Mouse (Mus musculus) MN1 (cell line): Measurements from ENCODE around the gene Atp2b1.
"Not testable (repeated sequence)": the region's sequence is repeated elsewhere in the genome, so short reads cannot be mapped to it uniquely, and the experiment has no call there.

Experiments used
- DNase-seq: peaks from one replicate; pipeline ENCODE4 v3.0.0-alpha.2; 2016; ENCODE audit warnings: low spot score

The Atp2b1 gene

GRCm38 (mm10) chr10:98962092-98962491 is 47.9 kb downstream of the Atp2b1 start:
- DNase-seq = peak; percentile 30

DNA sequence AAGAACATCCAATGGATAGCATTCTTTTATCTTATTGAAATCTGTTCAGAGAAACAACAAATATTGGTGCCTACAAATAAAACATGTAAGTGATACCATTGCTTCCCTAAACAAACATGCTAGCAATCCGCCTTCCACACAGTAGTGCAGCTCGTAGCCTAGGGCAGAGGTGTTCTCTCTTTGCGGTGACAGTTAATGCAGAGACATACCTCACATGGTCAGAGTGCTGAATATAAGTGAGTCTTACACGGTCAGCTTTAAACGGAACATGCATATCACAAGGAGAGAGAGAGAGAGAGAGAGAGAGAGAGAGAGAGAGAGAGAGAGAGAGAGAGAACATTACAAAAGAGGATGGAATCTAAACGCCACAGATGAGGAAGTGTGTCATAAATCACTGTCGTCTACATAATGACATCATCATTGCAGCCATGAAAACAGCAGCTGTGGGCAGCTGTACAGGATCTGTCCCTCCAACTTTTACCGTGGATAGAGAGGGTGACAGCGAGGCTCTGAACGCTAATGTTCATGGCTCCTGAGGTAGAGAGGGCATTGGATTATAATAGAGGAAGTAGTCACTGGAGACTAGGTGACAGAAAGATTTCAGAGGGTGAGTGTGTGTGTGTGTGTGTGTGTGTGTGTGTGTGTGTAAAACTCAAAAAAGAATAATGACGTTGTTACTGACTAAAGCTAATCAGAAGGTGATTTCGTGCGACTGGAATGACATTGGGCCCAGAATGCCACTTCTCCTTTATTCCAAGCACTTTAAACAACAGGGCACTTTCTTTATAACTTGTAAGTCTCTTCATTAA is 52.4 kb downstream of the Atp2b1 start:
- no peak for DNase-seq

DNA sequence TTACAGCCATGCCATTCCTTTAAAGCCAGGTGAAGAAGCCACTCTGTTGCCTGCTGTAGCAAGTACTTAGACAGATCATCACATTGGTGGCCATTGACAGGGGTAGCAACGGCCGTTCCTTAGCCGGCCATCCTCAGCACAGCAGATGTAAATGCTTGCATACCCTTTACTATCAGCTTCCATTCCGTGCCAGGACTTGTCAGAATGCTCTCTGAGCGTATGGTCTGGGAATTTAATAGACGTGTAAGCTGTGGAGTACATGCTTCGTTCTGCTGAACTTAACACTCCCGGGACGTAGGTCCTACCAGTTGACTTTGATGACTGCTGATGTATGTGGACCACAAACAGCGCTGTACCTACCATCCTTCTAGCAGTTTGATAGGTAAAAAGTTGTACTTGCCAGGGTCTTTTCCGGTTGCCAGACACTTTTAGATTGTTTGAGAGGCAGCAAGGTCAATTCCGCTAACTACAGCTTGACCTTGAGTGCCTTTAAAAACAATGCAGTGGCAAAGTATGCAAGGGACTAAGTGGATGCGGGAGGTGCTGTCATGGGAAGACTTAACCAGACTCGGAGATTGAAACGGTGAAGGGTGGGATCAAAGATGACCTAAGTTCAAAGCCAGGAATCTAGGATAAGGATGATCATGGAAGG is 53.2 kb downstream of the Atp2b1 start:
- no peak for DNase-seq

DNA sequence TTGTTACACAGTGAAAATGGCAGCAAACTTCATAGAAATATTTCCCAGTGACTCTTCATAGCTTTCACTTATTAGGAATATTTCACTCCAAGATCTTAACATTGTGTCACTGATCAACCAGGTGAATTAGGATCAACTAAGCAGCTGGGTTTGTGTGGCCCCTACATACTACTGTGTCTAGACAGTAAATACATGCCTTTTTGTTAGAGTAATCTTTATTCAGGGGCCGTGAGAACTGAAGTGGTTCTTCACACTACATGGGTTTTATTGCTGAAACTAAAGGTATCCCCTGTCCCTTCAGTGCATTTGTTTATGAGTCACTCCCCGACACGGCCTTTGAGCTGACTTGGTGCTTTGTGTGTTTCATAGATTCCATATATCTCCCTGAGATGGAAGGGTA is 56.7 kb downstream of the Atp2b1 start:
- DNase-seq = no peak

- no peak for DNase-seq
Observed at GRCm38 (mm10) chr10:98972359-98972758, 58.2 kb downstream of the Atp2b1 start.

- no peak for DNase-seq
Observed at GRCm38 (mm10) chr10:98972912-98973605, 58.9 kb downstream of the Atp2b1 start.

GRCm38 (mm10) chr10:98974645-98975044 is 60.4 kb downstream of the Atp2b1 start:
- DNase-seq = no peak

DNA sequence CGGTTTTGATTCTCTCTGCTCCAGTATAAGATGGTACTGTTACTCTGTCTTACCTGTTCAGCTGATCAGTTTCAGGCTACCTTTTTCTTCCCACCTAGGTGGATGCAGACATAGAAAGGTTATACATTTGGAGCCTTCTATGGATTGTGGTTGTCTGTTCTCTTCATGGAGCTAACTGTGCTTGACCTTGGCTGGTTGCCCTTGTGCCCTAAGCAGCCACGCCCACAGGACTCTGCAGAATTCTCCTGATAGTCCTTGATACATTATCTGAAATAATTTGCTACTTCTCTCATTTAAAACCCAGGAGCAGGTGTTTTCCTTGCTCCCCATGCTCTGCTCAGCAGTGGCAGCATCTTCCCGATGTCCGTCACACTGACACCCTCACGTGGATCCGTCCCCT is 61.4 kb downstream of the Atp2b1 start:
- DNase-seq = no peak

DNA sequence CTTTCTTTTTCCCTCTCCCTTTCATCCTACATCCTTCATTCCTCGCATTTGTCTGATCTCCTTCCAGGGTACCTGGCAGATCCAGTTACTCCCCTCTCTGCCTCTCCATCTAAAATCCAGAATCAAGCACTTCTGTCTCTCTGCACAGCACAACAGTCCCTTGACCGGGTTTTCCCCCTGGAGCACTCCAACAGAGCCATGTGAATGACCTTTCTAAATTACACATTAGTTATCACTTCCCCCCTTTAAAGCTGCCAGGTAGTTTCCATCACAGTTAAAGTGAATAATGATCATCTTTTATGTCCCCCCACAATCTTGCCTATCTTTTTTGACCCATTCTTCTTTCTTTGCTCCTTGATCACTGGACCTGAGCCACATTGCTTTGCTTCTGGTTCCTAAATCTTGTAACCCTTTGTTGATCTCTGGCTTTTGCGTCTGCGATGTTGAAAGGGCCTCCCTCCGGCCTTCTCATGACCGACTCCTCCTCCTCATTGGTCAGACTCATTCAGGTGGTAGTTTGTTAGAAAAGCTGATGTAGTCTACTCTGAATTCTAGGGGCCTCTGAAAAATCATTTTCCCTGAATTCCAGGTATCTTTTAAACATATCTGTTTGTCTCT is 62.8 kb downstream of the Atp2b1 start:
- no peak for DNase-seq

GRCm38 (mm10) chr10:98978766-98979165 is 64.6 kb downstream of the Atp2b1 start:
- DNase-seq = no peak

GRCm38 (mm10) chr10:98979296-98979695 is 65.1 kb downstream of the Atp2b1 start:
- no peak for DNase-seq

- no peak for DNase-seq
Observed at GRCm38 (mm10) chr10:98979951-98980350, 65.7 kb downstream of the Atp2b1 start.

DNA sequence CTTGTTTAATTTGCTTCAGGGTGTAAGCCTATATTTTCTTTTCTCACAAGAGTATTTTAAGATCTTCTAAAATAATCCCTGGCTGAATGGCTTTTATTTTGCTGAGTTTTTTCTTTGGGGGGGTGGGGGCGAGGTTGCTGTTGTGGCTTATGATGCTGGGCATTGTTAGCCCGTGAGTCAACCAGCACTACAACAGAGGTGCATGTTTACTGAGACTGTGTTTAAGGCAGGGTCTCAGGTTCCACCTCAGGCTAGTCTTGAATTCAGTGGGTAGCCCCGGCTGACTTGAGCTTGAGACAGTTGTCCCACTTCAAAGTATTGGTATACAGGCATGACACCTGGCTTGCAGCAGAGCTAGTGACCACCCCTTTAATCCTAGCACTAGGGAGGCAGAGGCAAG is 77.8 kb downstream of the Atp2b1 start:
- no peak for DNase-seq

GRCm38 (mm10) chr10:98993186-98993585 is 79.0 kb downstream of the Atp2b1 start:
- DNase-seq = no peak

DNA sequence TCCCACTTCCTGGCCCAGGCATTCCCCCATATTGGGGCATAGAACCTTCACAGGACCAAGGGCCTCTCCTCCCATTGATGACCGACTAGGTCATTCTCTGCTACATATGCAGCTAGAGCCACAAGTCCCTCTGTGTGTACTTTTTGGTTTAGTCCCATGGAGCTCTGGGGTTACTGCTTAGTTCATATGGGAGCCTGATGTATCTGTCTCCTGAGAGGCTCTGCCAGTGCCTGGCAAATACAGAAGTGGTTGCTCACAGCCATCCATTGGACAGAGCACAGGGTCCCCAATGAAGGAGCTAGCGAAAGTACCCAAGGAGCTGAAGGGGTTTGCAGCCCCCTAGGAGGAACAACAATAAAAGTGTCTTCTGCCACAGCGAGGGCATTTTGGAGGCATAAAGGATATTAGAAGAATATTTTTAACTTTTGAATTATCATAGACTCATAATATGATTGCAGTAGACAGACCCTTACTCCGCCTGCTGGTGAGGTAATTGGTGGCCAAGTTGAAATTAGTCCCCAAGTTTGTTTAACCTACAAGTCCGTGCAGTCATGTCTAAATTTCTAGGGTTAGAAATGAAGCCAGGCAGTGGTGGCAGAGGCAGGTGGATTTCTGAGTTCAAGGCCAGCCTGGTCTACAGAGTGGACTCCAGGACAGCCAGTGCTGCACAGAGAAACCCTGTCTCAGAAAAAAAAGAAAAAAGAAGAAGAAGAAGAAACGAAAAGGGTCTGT is 81.0 kb downstream of the Atp2b1 start:
- DNase-seq = not testable (repeated sequence)

- no peak for DNase-seq
Observed at GRCm38 (mm10) chr10:99004866-99005265, 90.7 kb downstream of the Atp2b1 start.

DNA sequence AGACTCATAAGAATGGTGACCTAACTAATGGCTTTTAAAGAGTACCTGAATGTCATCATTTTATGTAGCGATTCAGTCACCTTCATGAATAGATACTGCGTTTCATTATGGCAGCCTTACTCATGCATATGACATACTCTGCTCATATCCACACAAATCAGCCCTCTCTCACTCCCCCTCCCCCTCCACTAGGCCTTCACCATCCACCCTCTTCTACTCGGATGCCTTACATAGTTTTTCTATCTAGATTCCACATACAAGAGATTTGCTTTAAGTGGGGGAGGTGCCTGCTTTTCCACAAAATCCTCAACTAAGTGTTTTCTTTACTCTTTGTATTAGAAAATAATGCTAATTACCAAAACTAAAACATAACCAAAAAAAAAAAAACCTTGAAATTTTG is 96.9 kb downstream of the Atp2b1 start:
- DNase-seq = no peak

DNA sequence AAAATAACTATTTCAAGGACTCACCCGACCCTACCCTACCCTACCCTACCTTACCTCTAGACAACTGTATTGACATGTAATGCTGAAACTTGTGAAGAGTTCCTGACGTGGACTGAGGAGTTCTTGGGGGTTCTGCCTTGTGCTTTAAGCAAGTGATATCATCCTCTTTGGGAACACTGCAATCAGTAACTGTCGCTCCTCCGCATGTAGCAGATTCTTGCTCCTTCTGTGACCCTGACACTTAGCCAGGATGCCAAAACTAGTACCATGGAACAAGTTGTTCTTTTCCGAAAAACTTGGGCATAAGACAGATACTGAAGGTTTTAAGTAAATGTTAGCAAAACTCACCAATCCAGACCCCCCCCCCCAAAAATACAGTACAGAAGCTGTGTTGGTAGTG is 97.9 kb downstream of the Atp2b1 start:
- DNase-seq = no peak

DNA sequence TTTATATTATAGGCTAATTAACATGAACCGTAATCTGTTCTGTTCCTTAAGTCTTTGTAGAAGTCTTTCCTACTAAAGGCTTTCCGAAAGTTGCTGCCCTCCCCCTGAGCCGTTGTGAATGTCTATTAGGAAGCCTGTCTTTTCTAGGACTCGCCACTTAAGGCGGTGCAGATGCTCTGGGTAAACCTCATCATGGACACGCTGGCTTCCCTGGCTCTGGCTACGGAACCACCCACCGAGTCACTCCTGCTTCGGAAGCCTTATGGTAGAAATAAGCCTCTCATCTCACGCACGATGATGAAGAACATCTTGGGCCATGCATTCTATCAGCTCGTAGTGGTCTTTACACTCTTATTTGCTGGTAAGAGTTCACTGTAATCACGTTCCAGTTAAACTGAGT is 100.5 kb downstream of the Atp2b1 start:
- DNase-seq = no peak

- no peak for DNase-seq
Observed at GRCm38 (mm10) chr10:99016996-99017395, 102.8 kb downstream of the Atp2b1 start.

- no peak for DNase-seq
Observed at GRCm38 (mm10) chr10:99027462-99027861, 113.3 kb downstream of the Atp2b1 start.

DNA sequence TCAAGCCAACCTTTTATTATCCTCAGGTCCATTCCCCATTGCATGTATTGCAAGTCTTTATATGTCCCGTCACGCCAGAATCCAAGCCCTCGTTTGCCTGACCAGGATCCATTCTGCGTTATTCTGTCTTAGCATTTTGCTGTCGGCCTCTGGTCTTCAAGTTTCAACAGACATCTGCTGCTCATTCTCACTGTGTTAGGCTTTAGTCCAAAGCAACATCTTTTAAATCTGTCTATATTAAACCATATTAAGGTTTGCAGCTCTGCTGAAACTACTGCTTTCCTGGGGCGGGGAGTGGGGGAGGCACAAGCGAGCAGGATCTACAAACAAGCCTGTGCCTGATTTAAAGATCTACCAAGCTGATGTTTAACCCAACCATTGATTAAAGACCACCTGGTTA is 115.6 kb downstream of the Atp2b1 start:
- DNase-seq = no peak
